Mouse (Mus musculus) frontal cortex, adult (tissue): ENCODE results near the gene Trappc10.

Source experiments
- ATAC-seq: cut with Nextera tagmentation; 2 replicates; pipeline ENCODE4 v1.9.2; 2017; ENCODE audit warnings: mild to moderate bottlenecking, moderate library complexity, mixed read lengths; ENCODE audit not compliant: low TSS enrichment

The Trappc10 gene

GRCm38 (mm10) chr10:78244438-78245224, at the start of gene Trappc10:
Trappc10 (minus strand) TSS chr10:78244641.
- ATAC-seq = peak; percentile 88

- ATAC-seq = no peak
Measured at GRCm38 (mm10) chr10:78293576-78293975, 49.1 kb upstream of the Trappc10 start.

GRCm38 (mm10) chr10:78292381-78292780, 47.9 kb upstream of the Trappc10 start:
- ATAC-seq = no peak

- ATAC-seq = no peak
Measured at GRCm38 (mm10) chr10:78290730-78291535, 46.5 kb upstream of the Trappc10 start.

GRCm38 (mm10) chr10:78288896-78289295, 44.5 kb upstream of the Trappc10 start:
- no peak for ATAC-seq

- no peak for ATAC-seq
Measured at GRCm38 (mm10) chr10:78288135-78288534, 43.7 kb upstream of the Trappc10 start.

GRCm38 (mm10) chr10:78287465-78288132, 43.2 kb upstream of the Trappc10 start:
- ATAC-seq = no peak

- ATAC-seq = no peak
Measured at GRCm38 (mm10) chr10:78285959-78286358, 41.5 kb upstream of the Trappc10 start.

- no peak for ATAC-seq
Measured at GRCm38 (mm10) chr10:78285409-78285808, 41.0 kb upstream of the Trappc10 start.

GRCm38 (mm10) chr10:78284812-78285211, 40.4 kb upstream of the Trappc10 start:
- ATAC-seq = no peak

- no peak for ATAC-seq
Measured at GRCm38 (mm10) chr10:78282411-78282810, 38.0 kb upstream of the Trappc10 start.

GRCm38 (mm10) chr10:78280486-78280885, 36.0 kb upstream of the Trappc10 start:
- ATAC-seq = no peak

- peak; percentile 25; the same call in 1 of the 2 replicates for ATAC-seq
Measured at GRCm38 (mm10) chr10:78279210-78279609, 34.8 kb upstream of the Trappc10 start.

GRCm38 (mm10) chr10:78277835-78278234, 33.4 kb upstream of the Trappc10 start:
- ATAC-seq = no peak

- no peak for ATAC-seq
Measured at GRCm38 (mm10) chr10:78276242-78276641, 31.8 kb upstream of the Trappc10 start.

GRCm38 (mm10) chr10:78272932-78273331, 28.5 kb upstream of the Trappc10 start:
- no peak for ATAC-seq

- no peak for ATAC-seq
Measured at GRCm38 (mm10) chr10:78265881-78266280, 21.4 kb upstream of the Trappc10 start.

GRCm38 (mm10) chr10:78264735-78265134, 20.3 kb upstream of the Trappc10 start:
- no peak for ATAC-seq

- ATAC-seq = peak; percentile 44; the same call in 1 of the 2 replicates
Measured at GRCm38 (mm10) chr10:78260916-78261650, 16.6 kb upstream of the Trappc10 start.

- ATAC-seq = no peak
Measured at GRCm38 (mm10) chr10:78260322-78260721, 15.9 kb upstream of the Trappc10 start.

GRCm38 (mm10) chr10:78259702-78260101, 15.3 kb upstream of the Trappc10 start:
- ATAC-seq = no peak

GRCm38 (mm10) chr10:78259230-78259629, 14.8 kb upstream of the Trappc10 start:
- ATAC-seq = no peak
